Mouse (Mus musculus) intestine, embryonic 15.5 days (tissue): ENCODE results near the gene Pakap. TPM values are rescaled to one million over a fixed set of nuclear protein-coding genes. Genes with fewer than 3 reads are reported as not detected.

Experiments
- ATAC-seq: fragments of 200-750 bp; cut with Nextera tagmentation; 2 replicates; pipeline ENCODE4 v1.8.0; 2017; ENCODE audit warnings: moderate TSS enrichment, moderate library complexity
- H3K27ac ChIP-seq: fragments of 300-500 bp; sonication (generic); 2 replicates; pipeline ENCODE4 v1.5.1; 2015; ENCODE audit warnings: mild to moderate bottlenecking, inconsistent platforms
- H3K27me3 ChIP-seq: fragments of 300-500 bp; sonication (generic); replicated peaks from 2 replicates; pipeline ENCODE4 v1.6.1; 2015; ENCODE audit warnings: inconsistent platforms
- H3K36me3 ChIP-seq: fragments of 300-500 bp; sonication (generic); 2 replicates; pipeline ENCODE4 v1.6.1; 2015; ENCODE audit warnings: inconsistent platforms
- H3K4me1 ChIP-seq: fragments of 300-500 bp; sonication (generic); replicated peaks from 2 replicates; pipeline ENCODE4 v1.6.1; 2015; ENCODE audit warnings: inconsistent platforms
- H3K4me2 ChIP-seq: fragments of 300-500 bp; sonication (generic); replicated peaks from 2 replicates; pipeline ENCODE4 v1.6.1; 2015; ENCODE audit warnings: mild to moderate bottlenecking, inconsistent platforms
- H3K4me3 ChIP-seq: fragments of 300-500 bp; sonication (generic); replicated peaks from 2 replicates; pipeline ENCODE4 v1.5.1; 2015; ENCODE audit warnings: inconsistent platforms
- H3K9ac ChIP-seq: fragments of 300-500 bp; sonication (generic); 2 replicates; pipeline ENCODE4 v1.6.1; 2015; ENCODE audit warnings: inconsistent platforms
- H3K9me3 ChIP-seq: fragments of 300-500 bp; sonication (generic); 2 replicates; pipeline ENCODE4 v1.6.1; 2016; ENCODE audit warnings: inconsistent platforms
- WGBS: fragments of 180-500 bp; shearing (Covaris S2); methylation state at CpG from one replicate; pipeline ENCODE4 v1.1.7; 2015; 5-methylcytosine and 5-hydroxymethylcytosine counted together
- polyA plus RNA-seq: library from polyadenylated mRNA; unstranded; fragments of >200 nt; fragmentation: Nextera tagmentation; extraction: Ambion mirVana; gene quantifications from 2 replicates; pipeline ENCODE4 v1.2.1, GENCODE M21; 2015

The Pakap gene
- polyA plus RNA-seq, 1 experiment from 2014 or later, result 25.9 TPM

DNA sequence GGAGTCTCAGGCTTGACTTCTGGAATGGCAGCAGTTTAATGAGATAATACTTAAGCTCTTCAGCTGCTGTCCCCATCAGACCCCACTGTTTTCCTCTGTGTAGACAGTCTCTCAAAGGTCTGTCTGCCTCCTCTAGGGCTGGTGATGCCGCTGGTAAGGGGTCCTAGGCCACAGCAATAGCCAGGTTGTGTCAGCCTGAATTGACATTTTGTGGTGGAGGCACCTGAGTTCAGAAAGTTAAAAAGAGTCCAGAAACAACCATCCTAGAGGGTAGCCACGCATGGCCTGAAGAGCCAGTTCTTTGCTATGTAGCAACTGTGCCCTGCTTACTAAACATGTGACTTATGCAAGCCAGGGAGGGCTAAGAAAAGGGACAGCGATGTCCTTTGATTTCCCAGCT, 279.7 kb downstream of the Pakap start:
- Histone ChIP-seq H3K27me3 (no peaks in the 10 kb centered on the region), H3K27ac (peak overlapping the region; percentile 82), H3K36me3 (no peaks in the 10 kb centered on the region), H3K4me2 (peak overlapping the region; percentile 52), H3K4me1 (peaks cover 35% of the 10 kb centered on the region), H3K9me3 (no peaks in the 10 kb centered on the region), H3K4me3 (peak overlapping the region; percentile 33; the same call in 1 of the 2 replicates), H3K9ac (no peak overlapping the region)
- ATAC-seq, result no peak
- WGBS, result 84% methylated on average over 3 of the region's 3 CpGs

DNA sequence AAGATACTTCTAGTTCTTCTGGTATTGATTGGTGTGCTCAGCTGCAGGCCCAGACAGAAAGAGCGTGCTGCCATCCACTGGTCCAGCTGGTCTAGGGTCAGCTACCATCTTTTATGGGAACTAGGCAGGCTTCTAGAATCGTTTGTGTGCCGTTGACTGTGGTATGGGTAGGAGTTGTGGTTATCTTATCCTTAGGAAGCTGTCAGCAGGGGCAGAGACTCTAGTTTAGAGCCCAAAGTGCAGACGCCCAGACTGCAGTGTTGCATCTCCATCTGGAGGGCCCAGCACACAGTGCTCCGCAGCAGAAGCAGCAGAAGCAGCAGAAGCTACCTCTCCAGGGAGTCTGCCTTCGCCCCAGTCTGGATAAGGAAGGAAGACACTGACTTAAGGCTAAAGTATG, 281.5 kb downstream of the Pakap start:
- no peak for ATAC-seq
- H3K9ac ChIP-seq, result no peak overlapping the region
- peaks cover 36% of the 10 kb centered on the region for H3K4me1 ChIP-seq
- H3K36me3 ChIP-seq, result peaks cover under 1% of the 10 kb centered on the region; the same call in 1 of the 2 replicates
- no peaks in the 10 kb centered on the region for H3K27me3 ChIP-seq
- H3K27ac ChIP-seq, result no peak overlapping the region
- no peak overlapping the region for H3K4me3 ChIP-seq
- WGBS, result 73% methylated on average over 6 of the region's 6 CpGs
- no peaks in the 10 kb centered on the region for H3K9me3 ChIP-seq
- H3K4me2 ChIP-seq, result no peak overlapping the region

DNA sequence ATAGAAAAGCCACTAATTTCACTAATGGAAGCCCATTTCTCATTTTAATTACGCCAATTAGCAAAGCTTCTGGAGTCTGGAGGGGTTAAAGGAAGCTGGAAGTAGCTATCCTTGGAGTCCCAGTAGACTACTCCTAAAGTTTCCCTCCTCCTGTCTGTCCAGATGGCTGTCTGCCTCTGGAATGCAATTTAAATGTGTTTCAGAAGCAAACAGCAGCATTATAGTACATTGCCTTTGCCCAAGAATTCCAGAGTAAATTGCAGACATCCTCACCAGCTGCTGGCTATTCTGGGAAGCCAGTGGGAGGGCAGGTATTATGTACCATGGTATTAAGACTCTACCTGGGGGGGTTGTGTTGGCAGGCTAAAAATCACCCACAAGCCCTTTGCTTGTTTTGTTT, 283.8 kb downstream of the Pakap start:
- Histone ChIP-seq H3K27ac (no peak overlapping the region), H3K4me1 (peaks cover 29% of the 10 kb centered on the region), H3K4me2 (no peak overlapping the region), H3K4me3 (no peak overlapping the region), H3K9me3 (no peaks in the 10 kb centered on the region), H3K27me3 (no peaks in the 10 kb centered on the region), H3K9ac (no peak overlapping the region), H3K36me3 (peaks cover 24% of the 10 kb centered on the region)
- WGBS, result 84% methylated on average over 1 of the region's 1 CpGs
- no peak for ATAC-seq

DNA sequence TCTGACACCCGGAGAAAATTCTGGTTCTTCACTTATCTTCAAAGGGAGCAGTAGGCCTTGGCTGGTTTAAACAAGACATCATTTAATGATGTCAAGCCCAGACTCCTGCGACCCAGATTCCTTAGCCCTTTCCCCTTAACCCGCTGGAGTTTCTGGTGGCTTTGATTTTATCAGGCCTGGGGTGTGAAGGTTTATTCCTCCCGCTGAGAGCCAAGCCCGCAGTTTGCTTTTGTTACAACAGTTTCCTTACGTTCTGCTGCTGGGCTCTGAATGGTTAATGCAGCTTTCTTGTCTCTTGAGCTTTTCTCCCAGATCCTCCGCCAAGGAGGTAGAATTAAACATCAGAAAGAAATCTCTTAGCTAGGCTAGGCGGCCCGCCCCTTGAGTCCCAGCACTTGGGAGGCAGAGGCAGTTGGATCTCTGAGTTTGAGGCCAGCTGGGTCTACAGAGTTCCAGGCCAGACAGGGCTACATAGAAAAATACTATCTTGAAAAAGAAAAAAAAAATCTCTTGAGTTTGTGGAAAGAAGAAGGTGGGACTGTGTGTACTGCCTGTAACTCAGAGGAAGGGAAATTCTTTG, 284.6 kb downstream of the Pakap start:
- Histone ChIP-seq H3K27me3 (no peaks in the 10 kb centered on the region), H3K4me1 (peaks cover 21% of the 10 kb centered on the region), H3K36me3 (peaks cover 29% of the 10 kb centered on the region), H3K4me3 (no peak overlapping the region), H3K9ac (no peak overlapping the region), H3K4me2 (no peak overlapping the region), H3K9me3 (no peaks in the 10 kb centered on the region), H3K27ac (no peak overlapping the region)
- 37% methylated on average over 9 of the region's 9 CpGs for WGBS
- ATAC-seq, result no peak

DNA sequence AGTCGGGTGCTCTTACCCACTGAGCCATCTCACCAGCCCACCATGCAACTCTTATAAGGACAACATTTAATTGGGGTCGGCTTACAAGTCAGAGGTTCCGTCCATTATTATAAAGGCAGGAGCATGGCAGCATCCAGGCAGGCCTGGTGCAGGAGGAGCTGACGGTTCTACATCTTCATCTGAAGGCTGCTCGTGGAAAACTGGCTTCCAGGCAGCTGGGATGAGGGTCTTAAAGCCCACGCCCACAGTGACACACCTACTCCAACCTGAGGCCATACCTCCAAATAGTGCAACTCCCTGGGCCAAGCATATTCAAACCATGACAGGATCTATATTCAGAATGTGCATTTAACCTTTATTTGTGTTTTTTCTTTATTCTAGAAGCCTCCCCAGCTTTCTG, 286.2 kb downstream of the Pakap start:
- Histone ChIP-seq H3K4me3 (no peak overlapping the region), H3K4me2 (no peak overlapping the region), H3K9ac (no peak overlapping the region), H3K27me3 (no peaks in the 10 kb centered on the region), H3K36me3 (peaks cover 33% of the 10 kb centered on the region), H3K9me3 (no peaks in the 10 kb centered on the region), H3K27ac (no peak overlapping the region), H3K4me1 (peaks cover 14% of the 10 kb centered on the region)
- ATAC-seq, result no peak
- 85% methylated on average over 6 of the region's 6 CpGs for WGBS

DNA sequence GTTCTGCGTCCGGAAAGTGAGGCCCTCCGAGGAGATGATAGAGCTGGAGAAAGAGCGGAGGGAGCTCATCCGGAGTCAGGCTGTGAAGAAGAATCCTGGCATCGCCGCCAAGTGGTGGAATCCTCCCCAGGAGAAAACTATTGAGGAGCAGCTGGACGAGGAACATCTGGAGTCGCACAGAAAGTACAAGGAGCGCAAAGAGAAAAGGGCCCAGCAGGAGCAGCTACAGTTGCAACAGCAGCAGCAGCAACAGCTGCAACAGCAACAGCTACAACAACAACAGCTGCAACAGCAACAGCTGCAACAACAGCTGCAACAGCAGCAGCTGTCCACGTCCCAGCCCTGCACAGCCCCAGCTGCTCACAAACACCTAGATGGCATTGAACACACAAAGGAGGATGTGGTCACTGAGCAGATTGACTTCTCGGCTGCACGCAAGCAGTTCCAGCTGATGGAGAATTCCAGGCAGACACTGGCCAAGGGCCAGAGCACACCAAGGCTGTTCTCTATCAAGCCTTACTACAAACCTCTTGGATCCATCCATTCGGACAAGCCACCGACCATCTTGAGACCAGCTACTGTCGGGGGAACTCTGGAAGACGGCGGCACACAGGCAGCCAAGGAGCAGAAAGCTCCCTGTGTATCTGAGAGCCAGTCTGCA, 287.4 kb downstream of the Pakap start:
- ATAC-seq, result 0 out of 2 replicates have a peak, but pooled peaks have one; percentile 31
- Histone ChIP-seq H3K4me3 (no peak overlapping the region), H3K4me2 (no peak overlapping the region), H3K4me1 (peaks cover 14% of the 10 kb centered on the region), H3K9me3 (no peaks in the 10 kb centered on the region), H3K36me3 (peaks cover 33% of the 10 kb centered on the region), H3K9ac (no peak overlapping the region), H3K27me3 (no peaks in the 10 kb centered on the region), H3K27ac (no peak overlapping the region)
- 77% methylated on average over 18 of the region's 18 CpGs for WGBS

DNA sequence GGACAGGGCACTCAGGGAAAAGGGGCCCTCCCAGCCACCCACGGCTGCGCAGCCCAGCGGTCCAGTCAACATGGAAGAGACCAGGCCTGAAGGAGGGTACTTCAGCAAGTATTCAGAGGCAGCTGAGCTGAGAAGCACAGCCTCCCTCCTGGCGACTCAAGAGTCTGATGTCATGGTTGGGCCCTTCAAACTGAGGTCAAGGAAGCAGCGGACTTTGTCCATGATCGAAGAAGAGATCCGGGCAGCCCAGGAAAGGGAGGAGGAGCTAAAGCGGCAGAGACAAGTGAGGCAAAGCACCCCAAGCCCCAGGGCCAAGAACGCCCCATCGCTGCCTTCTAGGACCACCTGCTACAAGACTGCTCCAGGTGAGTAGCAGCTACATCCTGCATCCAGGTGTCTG, 288.7 kb downstream of the Pakap start:
- Histone ChIP-seq H3K36me3 (peaks cover 33% of the 10 kb centered on the region), H3K9me3 (no peaks in the 10 kb centered on the region), H3K4me3 (no peak overlapping the region), H3K4me2 (no peak overlapping the region), H3K27ac (no peak overlapping the region), H3K27me3 (no peaks in the 10 kb centered on the region), H3K9ac (no peak overlapping the region), H3K4me1 (peaks cover 9% of the 10 kb centered on the region; the same call in 1 of the 2 replicates)
- 90% methylated on average over 10 of the region's 10 CpGs for WGBS
- no peak for ATAC-seq

DNA sequence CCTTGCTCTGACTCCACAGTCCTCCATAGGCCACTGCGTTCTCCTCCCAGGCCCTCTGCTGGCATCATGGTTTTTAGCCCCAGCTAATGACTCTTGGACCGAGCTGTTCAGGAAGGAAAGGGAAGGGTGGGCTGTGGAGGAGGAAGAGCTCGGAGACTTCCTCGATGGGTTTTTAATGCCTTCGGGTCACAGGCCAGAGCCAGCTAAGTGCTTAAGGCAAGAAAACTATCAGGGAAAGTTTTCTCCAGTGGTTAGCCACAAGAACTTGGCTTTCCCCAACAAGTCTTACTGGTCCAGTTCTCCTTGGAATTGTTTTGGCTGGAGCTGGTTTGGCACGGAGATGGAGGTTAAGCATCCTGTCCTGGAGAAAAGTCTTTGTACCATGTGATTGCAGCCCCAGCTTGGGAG, 292.2 kb downstream of the Pakap start:
- no peaks in the 10 kb centered on the region for H3K27me3 ChIP-seq
- peaks cover 6% of the 10 kb centered on the region; the same call in 1 of the 2 replicates for H3K4me1 ChIP-seq
- H3K27ac ChIP-seq, result no peak overlapping the region
- no peak overlapping the region for H3K4me2 ChIP-seq
- no peak overlapping the region for H3K4me3 ChIP-seq
- no peak for ATAC-seq
- WGBS, result 83% methylated on average over 6 of the region's 6 CpGs
- no peak overlapping the region for H3K9ac ChIP-seq
- no peaks in the 10 kb centered on the region for H3K9me3 ChIP-seq
- peaks cover 25% of the 10 kb centered on the region for H3K36me3 ChIP-seq

DNA sequence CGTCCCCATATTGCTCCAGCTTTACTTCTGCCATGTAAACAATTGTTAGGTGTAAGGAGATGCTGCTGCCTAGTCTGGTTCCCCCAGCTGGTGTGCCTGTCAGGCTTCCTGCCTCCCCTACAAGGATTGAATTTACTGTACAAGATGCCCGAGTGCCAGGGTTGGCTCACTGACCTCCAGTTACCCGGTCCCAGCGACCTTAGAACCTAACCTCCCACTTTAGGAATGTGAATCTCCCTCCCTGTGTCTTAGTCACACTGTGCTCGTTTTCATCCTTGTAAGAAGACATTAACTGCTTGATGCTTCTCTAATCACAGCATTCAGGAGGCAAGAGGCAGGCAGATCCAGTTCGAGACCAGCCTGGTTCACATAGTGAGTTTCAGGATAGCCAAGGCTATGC, 293.2 kb downstream of the Pakap start:
- H3K4me3 ChIP-seq, result no peak overlapping the region
- H3K4me1 ChIP-seq, result peaks cover 6% of the 10 kb centered on the region; the same call in 1 of the 2 replicates
- peaks cover 15% of the 10 kb centered on the region for H3K36me3 ChIP-seq
- no peak overlapping the region for H3K4me2 ChIP-seq
- no peaks in the 10 kb centered on the region for H3K27me3 ChIP-seq
- WGBS, result 67% methylated on average over 6 of the region's 6 CpGs
- H3K9ac ChIP-seq, result no peak overlapping the region
- no peak overlapping the region for H3K27ac ChIP-seq
- ATAC-seq, result no peak
- no peaks in the 10 kb centered on the region for H3K9me3 ChIP-seq

DNA sequence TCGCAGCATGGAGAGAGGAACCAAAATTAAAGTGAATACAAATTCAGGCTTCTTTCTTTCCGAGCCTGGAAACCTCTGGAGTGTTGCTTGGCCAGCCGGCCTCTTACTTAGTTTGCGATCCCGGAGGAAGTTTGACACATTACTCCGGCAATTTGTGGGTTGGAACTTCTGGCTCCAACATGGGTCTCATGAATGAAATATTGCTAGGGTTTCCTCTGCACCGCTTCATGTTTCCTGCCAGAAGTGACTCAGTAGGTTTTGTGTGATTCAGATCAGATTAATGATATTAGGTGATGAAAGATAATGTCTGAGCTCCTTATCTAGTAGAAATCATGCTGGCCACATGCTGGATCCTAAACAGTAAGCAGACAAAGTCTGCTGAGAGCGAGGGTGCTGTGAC, 293.9 kb downstream of the Pakap start:
- WGBS, result 58% methylated on average over 8 of the region's 8 CpGs
- H3K9me3 ChIP-seq, result no peaks in the 10 kb centered on the region
- H3K4me3 ChIP-seq, result no peak overlapping the region
- peaks cover 8% of the 10 kb centered on the region for H3K36me3 ChIP-seq
- no peak for ATAC-seq
- H3K4me2 ChIP-seq, result no peak overlapping the region
- no peaks in the 10 kb centered on the region for H3K27me3 ChIP-seq
- H3K27ac ChIP-seq, result no peak overlapping the region
- H3K9ac ChIP-seq, result no peak overlapping the region
- peaks cover 9% of the 10 kb centered on the region; the same call in 1 of the 2 replicates for H3K4me1 ChIP-seq

DNA sequence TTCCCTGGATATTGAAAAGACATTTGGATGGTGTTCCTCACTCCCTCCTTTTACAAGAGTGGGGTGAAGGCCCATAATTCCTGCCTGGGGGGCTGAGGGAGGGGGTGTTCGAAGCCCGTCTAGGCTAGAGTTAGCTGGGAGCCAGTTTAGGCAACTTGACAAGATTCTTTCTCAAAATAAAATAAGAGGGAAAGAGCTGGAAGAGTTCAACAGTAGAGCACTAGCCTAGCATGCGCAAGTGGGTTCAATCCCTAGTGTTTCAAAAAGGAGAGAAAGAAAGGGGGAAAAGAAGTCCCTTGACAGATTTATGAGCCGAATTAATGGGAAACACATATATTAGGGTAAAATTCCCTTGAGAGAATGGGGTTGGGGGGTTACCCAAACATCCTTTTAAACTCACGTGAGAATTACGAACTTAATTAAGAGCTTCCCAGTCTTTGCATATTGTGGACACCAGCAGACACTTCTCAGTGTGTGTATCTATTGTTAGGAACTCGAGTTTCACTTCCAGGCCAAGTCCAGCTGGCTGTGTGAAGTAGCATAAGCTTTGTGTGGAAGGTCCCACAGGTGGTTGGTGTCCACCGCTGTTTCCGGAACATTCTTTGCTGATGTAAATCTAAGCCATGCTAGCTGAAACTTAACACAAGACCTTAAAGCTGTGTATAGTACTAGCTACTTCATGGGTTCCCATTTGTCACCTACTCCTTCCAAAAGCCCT, 294.4 kb downstream of the Pakap start:
- peaks cover 4% of the 10 kb centered on the region; the same call in 1 of the 2 replicates for H3K36me3 ChIP-seq
- no peak for ATAC-seq
- 61% methylated on average over 9 of the region's 9 CpGs for WGBS

DNA sequence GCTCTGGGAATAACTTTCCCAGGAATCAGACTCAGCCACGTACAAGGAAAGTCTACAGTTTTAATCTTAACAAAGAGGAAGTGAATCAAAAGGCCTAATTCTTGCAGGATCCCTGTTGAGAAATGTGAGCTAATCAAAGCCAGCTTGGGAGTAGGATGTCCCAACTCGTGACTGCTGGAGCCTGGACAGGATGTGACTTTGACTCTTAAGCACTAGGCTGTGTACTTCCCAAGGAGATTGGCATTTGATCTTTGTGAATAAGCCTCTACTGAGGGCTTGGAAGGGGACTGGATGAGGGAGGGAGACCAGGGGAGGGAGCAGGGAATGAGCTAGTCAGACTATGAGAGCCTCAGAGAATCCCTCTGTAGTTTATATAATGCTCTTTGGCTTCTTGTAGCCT, 298.1 kb downstream of the Pakap start:
- Histone ChIP-seq H3K4me3 (no peak overlapping the region), H3K9me3 (no peaks in the 10 kb centered on the region), H3K27ac (0 out of 2 replicates have a peak overlapping the region, but pooled peaks have one; percentile 23), H3K4me1 (peaks cover 9% of the 10 kb centered on the region; the same call in 1 of the 2 replicates), H3K36me3 (no peaks in the 10 kb centered on the region), H3K27me3 (no peaks in the 10 kb centered on the region), H3K4me2 (no peak overlapping the region), H3K9ac (no peak overlapping the region)
- WGBS, result 28% methylated on average over 2 of the region's 2 CpGs
- no peak for ATAC-seq

More for the DNA sequence above, 294.4 kb downstream of the Pakap start:
- Histone ChIP-seq H3K4me1 (peaks cover 9% of the 10 kb centered on the region; the same call in 1 of the 2 replicates), H3K9me3 (no peaks in the 10 kb centered on the region), H3K9ac (no peak overlapping the region), H3K4me2 (no peak overlapping the region), H3K27me3 (no peaks in the 10 kb centered on the region), H3K4me3 (no peak overlapping the region), H3K27ac (no peak overlapping the region)
